Mouse (Mus musculus) small intestine, adult 2 months (tissue): Measurements from ENCODE around the gene Nfyb.

Experiments
- CTCF ChIP-seq: fragments of 200-500 bp; IDR thresholded peaks from 2 replicates; pipeline ENCODE4 v1.5.1; 2012; ENCODE audit warnings: low read depth, mild to moderate bottlenecking, control low read depth, inconsistent platforms, low read length, moderate library complexity, mixed read lengths; ENCODE audit not compliant: insufficient replicate concordance, insufficient read length; ENCODE audit errors: extremely low read depth
- POLR2A ChIP-seq: fragments of 200-500 bp; IDR thresholded peaks from 2 replicates; pipeline ENCODE4 v1.6.1; 2012; ENCODE audit warnings: low read depth, mild to moderate bottlenecking, control low read depth, inconsistent platforms, low read length, moderate library complexity

GRCm38 (mm10) chr10:82778791-82779549 is 15.0 kb upstream of the Nfyb start:
- TF ChIP-seq POLR2A (no peak), CTCF (no peak)
